ENCODE assay signal across 18 mouse cellular contexts in genomic region chr3:144668039-144668438, GRCm38 (mm10). TPM values are rescaled to one million over a fixed set of nuclear protein-coding genes. Genes with fewer than 3 reads are reported as not detected.
DNase-seq lines count a peak whose midpoint lies in the region; ATAC-seq lines count a peak whose summit lies in the region.
"Had no signal": no experiment of that assay in that cellular context is flagged by ENCODE, and none has a peak within 500 bp of the region (broad histone marks: within the 10 kb centered on the region; RNA-seq: fewer than 3 reads in every experiment).

No protein-coding gene starts in this region.

- H3K9me3 ChIP-seq in liver, embryonic 12.5 days (replicated peaks), result no peaks in the 10 kb centered on the region
- H3K9me3 ChIP-seq in liver, embryonic 15.5 days (replicated peaks), result no peaks in the 10 kb centered on the region
- H3K9me3 ChIP-seq: embryonic facial prominence, embryonic 15.5 days; forebrain, embryonic 12.5 days; heart, embryonic 12.5 days; hindbrain, embryonic 10.5 days had no signal

- no peaks in the 10 kb centered on the region for H3K27me3 ChIP-seq in liver, embryonic 12.5 days (replicated peaks)
- no peaks in the 10 kb centered on the region for H3K27me3 ChIP-seq in liver, embryonic 15.5 days
- H3K27me3 ChIP-seq: embryonic facial prominence, embryonic 15.5 days; forebrain, embryonic 12.5 days had no signal

- no peak for ATAC-seq in liver, embryonic 12.5 days
- ATAC-seq in liver, embryonic 15.5 days (ENCODE audit: insufficient read depth), result no peak
- ATAC-seq: forebrain, embryonic 16.5 days had no signal

- H3K4me1 ChIP-seq in liver, embryonic 12.5 days, result peaks cover 93% of the 10 kb centered on the region
- peaks cover 80% of the 10 kb centered on the region for H3K4me1 ChIP-seq in liver, embryonic 15.5 days (replicated peaks)
- H3K4me1 ChIP-seq: embryonic facial prominence, embryonic 15.5 days had no signal

- no peak overlapping the region for H3K4me2 ChIP-seq in liver, embryonic 12.5 days
- H3K4me2 ChIP-seq in liver, embryonic 15.5 days, result no peak overlapping the region
- H3K4me2 ChIP-seq: embryonic facial prominence, embryonic 15.5 days; forebrain, embryonic 12.5 days; heart, embryonic 12.5 days; hindbrain, embryonic 14.5 days had no signal

- no peak for DNase-seq in liver
- DNase-seq in c-Kit-negative CD71-positive TER-119-positive erythroid progenitor cells, embryonic 14.5 days (ENCODE audit: low read depth, low spot score), result peak; percentile 71
- no peak for DNase-seq in kidney, postnatal 14 days
- DNase-seq in testis, postnatal 10 days (ENCODE audit: low spot score), result no peak
- DNase-seq: adrenal gland, postnatal 14 days; cerebellum, adult 2 months; cerebellum, postnatal 14 days; embryo, embryonic 11 days; gastrocnemius, postnatal 10 days; heart, adult 2 months had no signal

- H3K4me3 ChIP-seq in liver, embryonic 12.5 days, result no peak overlapping the region
- H3K4me3 ChIP-seq in liver, embryonic 15.5 days (replicated peaks), result no peak overlapping the region
- H3K4me3 ChIP-seq: embryonic facial prominence, embryonic 15.5 days; forebrain, embryonic 12.5 days; heart, adult 2 months; heart, embryonic 12.5 days; hindbrain, embryonic 10.5 days had no signal

- no peaks in the 10 kb centered on the region for H3K36me3 ChIP-seq in liver, embryonic 12.5 days
- H3K36me3 ChIP-seq in liver, embryonic 15.5 days (replicated peaks), result no peaks in the 10 kb centered on the region
- H3K36me3 ChIP-seq: embryonic facial prominence, embryonic 15.5 days; forebrain, embryonic 12.5 days; heart, embryonic 12.5 days; hindbrain, embryonic 10.5 days had no signal

- no peak overlapping the region for H3K9ac ChIP-seq in liver, embryonic 12.5 days
- no peak overlapping the region for H3K9ac ChIP-seq in liver, embryonic 15.5 days
- H3K9ac ChIP-seq: embryonic facial prominence, embryonic 15.5 days; forebrain, embryonic 12.5 days; heart, embryonic 12.5 days; hindbrain, embryonic 14.5 days had no signal

- 79% methylated on average over 9 of the region's 9 CpGs for WGBS in liver, embryonic 12.5 days (ENCODE audit: insufficient replicate concordance)
- 79% methylated on average over 9 of the region's 9 CpGs for WGBS in liver, embryonic 15.5 days (ENCODE audit: insufficient replicate concordance)

- peak overlapping the region; percentile 98 for H3K27ac ChIP-seq in liver, embryonic 12.5 days
- peak overlapping the region; percentile 94 for H3K27ac ChIP-seq in liver, embryonic 15.5 days (replicated peaks)
- H3K27ac ChIP-seq: embryonic facial prominence, embryonic 15.5 days; forebrain, embryonic 12.5 days; heart, adult 2 months; hindbrain, embryonic 10.5 days; hindbrain, embryonic 14.5 days had no signal

RNA-seq across cellular contexts. Expression of gene Sh3glb1, which starts 52.1 kb away (rescaled TPM):
- polyA plus RNA-seq in liver, embryonic 12.5 days (2016; fragmentation: Nextera tagmentation; extraction: Ambion mirVana), result 88.6 and 88.7 TPM in 2 replicates
- polyA plus RNA-seq in liver, embryonic 15.5 days (2015; fragmentation: Nextera tagmentation; extraction: Ambion mirVana), result 79.7 and 86.7 TPM in 2 replicates
